Mouse (Mus musculus) testis, adult 2 months (tissue): Measurements from ENCODE around the gene Trappc1.

Source experiments
- CTCF ChIP-seq: fragments of 200-500 bp; IDR thresholded peaks from 2 replicates; pipeline ENCODE4 v1.5.1; 2012; ENCODE audit warnings: low read depth, mild to moderate bottlenecking, inconsistent platforms, low read length, moderate library complexity; ENCODE audit not compliant: control insufficient read depth, insufficient read depth, insufficient replicate concordance
- POLR2A ChIP-seq: fragments of 200-500 bp; IDR thresholded peaks from 2 replicates; pipeline ENCODE4 v1.6.1; 2012; ENCODE audit warnings: low read depth, mild to moderate bottlenecking, inconsistent platforms, low read length, moderate library complexity; ENCODE audit not compliant: control insufficient read depth

DNA sequence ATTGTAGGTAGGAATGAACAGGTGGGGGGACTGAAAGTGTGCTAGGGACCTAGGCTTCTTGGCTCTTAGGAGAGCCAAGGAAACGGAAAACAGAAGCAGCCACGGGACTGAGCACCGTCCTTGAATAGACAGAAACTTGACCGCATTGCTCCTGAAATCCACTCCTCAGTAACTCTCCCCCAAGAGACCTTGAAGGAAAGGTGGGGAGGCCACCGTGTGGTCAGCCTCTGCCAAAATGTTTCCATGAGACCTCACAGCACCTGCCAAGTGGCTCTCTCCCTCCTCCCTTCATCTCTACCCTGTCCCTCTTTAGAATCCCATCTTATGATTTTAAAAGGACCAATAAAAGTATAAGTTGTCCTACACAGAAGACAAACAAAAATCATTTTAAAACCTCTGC, 46.5 kb upstream of the Trappc1 start:
- TF ChIP-seq POLR2A, result no peak
- no peak for TF ChIP-seq CTCF
